ENCODE assay signal across 10 mouse cellular contexts in the genomic region with DNA sequence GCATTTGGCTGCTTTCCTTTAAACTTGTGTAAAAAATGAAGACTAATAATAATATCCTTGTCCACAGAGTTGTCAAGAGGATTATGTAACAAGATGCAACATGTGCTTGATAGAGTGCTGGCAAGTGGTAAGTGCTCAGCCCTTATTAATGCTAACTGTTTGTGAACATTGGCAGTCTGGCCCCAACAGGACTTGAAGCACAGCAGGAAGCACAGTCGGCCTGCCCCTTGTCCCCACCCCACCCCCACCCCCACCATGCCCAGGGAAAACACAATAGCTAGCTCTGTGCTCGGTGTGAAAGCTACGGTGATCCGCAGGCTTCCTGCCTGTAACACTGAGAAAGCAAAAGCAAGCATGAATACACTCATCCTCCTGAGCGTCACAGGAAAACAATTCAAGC. TPM values are rescaled to one million over a fixed set of nuclear protein-coding genes. Genes with fewer than 3 reads are reported as not detected.
DNase-seq lines count a peak whose midpoint lies in the region; ATAC-seq and TF ChIP-seq lines count a peak whose summit lies in the region.
"Had no signal": no experiment of that assay in that cellular context is flagged by ENCODE, and none has a peak within 500 bp of the region (broad histone marks: within the 10 kb centered on the region; RNA-seq: fewer than 3 reads in every experiment).

No protein-coding gene starts in this region.

- WGBS in forebrain, postnatal 0 days: 34% methylated on average over 5 of the region's 5 CpGs

- H3K27ac ChIP-seq in forebrain, postnatal 0 days (ENCODE audit: low read depth, low read length): no peak overlapping the region
- H3K27ac ChIP-seq: liver, embryonic 14.5 days had no signal

- no peak for TF ChIP-seq CTCF in forebrain, postnatal 0 days (IDR thresholded peaks at IDR 0.05; ENCODE audit: low read depth)

- no peaks in the 10 kb centered on the region for H3K27me3 ChIP-seq in forebrain, postnatal 0 days (ENCODE audit: insufficient read depth, low read length)

- H3K9me3 ChIP-seq in forebrain, postnatal 0 days (ENCODE audit: low read length): no peaks in the 10 kb centered on the region

- H3K4me2 ChIP-seq in forebrain, postnatal 0 days (ENCODE audit: low read depth): 0 out of 2 replicates have a peak overlapping the region, but pooled peaks have one; percentile 5

- no peak for ATAC-seq in CD4-positive, CD25-positive, alpha-beta regulatory T cell, adult 4 months
- 0 out of 2 replicates have a peak, but pooled peaks have one; percentile 27 for ATAC-seq in forebrain, postnatal 0 days

- peak; percentile 9 for DNase-seq in CD4-positive, CD25-positive, alpha-beta regulatory T cell, adult 2 months (ENCODE audit: low read depth, low spot score)
- peak; percentile 13 for DNase-seq in R1 (ENCODE audit: low read depth, low spot score)
- no peak for DNase-seq in forebrain, postnatal 0 days
- DNase-seq in lung, postnatal 25 days (ENCODE audit: low spot score): peak; percentile 45
- DNase-seq in gastrocnemius, postnatal 10 days: no peak
- DNase-seq in thymus, postnatal 14 days: no peak
- DNase-seq in adrenal gland, adult (ENCODE audit: inconsistent age in 2 of 2, low spot score in 1 of 2): no peak
- DNase-seq: kidney, postnatal 4 days had no signal

- H3K4me1 ChIP-seq in forebrain, postnatal 0 days (ENCODE audit: insufficient read depth): no peaks in the 10 kb centered on the region

- no peaks in the 10 kb centered on the region for H3K36me3 ChIP-seq in forebrain, postnatal 0 days (ENCODE audit: insufficient read depth)

- no peak overlapping the region for H3K4me3 ChIP-seq in forebrain, postnatal 0 days (ENCODE audit: low read depth, low read length)

- H3K9ac ChIP-seq in forebrain, postnatal 0 days: no peak overlapping the region
- H3K9ac ChIP-seq: liver, embryonic 14.5 days had no signal

RNA-seq across cellular contexts. Expression of gene Bmx, which starts 12.3 kb away (rescaled TPM):
- not detected for polyA plus RNA-seq in CD4-positive, CD25-positive, alpha-beta regulatory T cell, adult 4 months (2017; shearing (Covaris generic))
- total RNA-seq in forebrain, postnatal 0 days (2014; rRNA removed): 0.38 and 1.2 TPM in 2 replicates
- polyA plus RNA-seq in forebrain, postnatal 0 days (2015; fragmentation: Nextera tagmentation; extraction: Ambion mirVana): 0.33 and 0.39 TPM in 2 replicates
- total RNA-seq in gastrocnemius, postnatal 10 days (2021): under 1 TPM; 0.75 to 0.86 TPM

RNA-seq across cellular contexts. Expression of gene Pir, which starts 23.5 kb away (rescaled TPM):
- polyA plus RNA-seq in CD4-positive, CD25-positive, alpha-beta regulatory T cell, adult 4 months (2017; shearing (Covaris generic)): not detected
- 1.4 and 3.1 TPM in 2 replicates for total RNA-seq in forebrain, postnatal 0 days (2014; rRNA removed)
- polyA plus RNA-seq in forebrain, postnatal 0 days (2015; fragmentation: Nextera tagmentation; extraction: Ambion mirVana): 4.3 and 6.1 TPM in 2 replicates
- total RNA-seq in gastrocnemius, postnatal 10 days (2021): 1 to 10 TPM; 2.6 to 2.7 TPM

Comparison
In these comparisons a context has a peak if more than half of its experiments do, and no peak if none do; other contexts are left out.
1. DNase-seq: peak in CD4-positive, CD25-positive, alpha-beta regulatory T cell, adult 2 months (single experiment), R1 (single experiment) and lung, postnatal 25 days (single experiment); none in forebrain, postnatal 0 days (single experiment), gastrocnemius, postnatal 10 days (single experiment), thymus, postnatal 14 days (single experiment) and adrenal gland, adult (0 of 2).